Mouse (Mus musculus) kidney, embryonic 15.5 days (tissue): Measurements from ENCODE around the gene Fam76a. TPM values are rescaled to one million over a fixed set of nuclear protein-coding genes. Genes with fewer than 3 reads are reported as not detected.

Experiments used
- ATAC-seq: fragments of 200-750 bp; cut with Nextera tagmentation; replicated peaks from 2 replicates; pipeline ENCODE4 v1.8.0; 2017; ENCODE audit warnings: moderate TSS enrichment; ENCODE audit not compliant: low FRiP score
- H3K27ac ChIP-seq: fragments of 300-500 bp; sonication (generic); 2 replicates; pipeline ENCODE4 v1.5.1; 2015; ENCODE audit warnings: mild to moderate bottlenecking, inconsistent platforms
- H3K27me3 ChIP-seq: fragments of 300-500 bp; sonication (generic); 2 replicates; pipeline ENCODE4 v1.6.1; 2015; ENCODE audit warnings: inconsistent platforms
- H3K36me3 ChIP-seq: fragments of 300-500 bp; sonication (generic); 2 replicates; pipeline ENCODE4 v1.6.1; 2015; ENCODE audit warnings: inconsistent platforms
- H3K4me1 ChIP-seq: fragments of 300-500 bp; sonication (generic); 2 replicates; pipeline ENCODE4 v1.6.1; 2015; ENCODE audit warnings: inconsistent platforms
- H3K4me2 ChIP-seq: fragments of 300-500 bp; sonication (generic); 2 replicates; pipeline ENCODE4 v1.6.1; 2015; ENCODE audit warnings: moderate library complexity, mild to moderate bottlenecking, inconsistent platforms
- H3K4me3 ChIP-seq: fragments of 300-500 bp; sonication (generic); replicated peaks from 2 replicates; pipeline ENCODE4 v1.5.1; 2015; ENCODE audit warnings: mild to moderate bottlenecking, inconsistent platforms
- H3K9ac ChIP-seq: fragments of 300-500 bp; sonication (generic); 2 replicates; pipeline ENCODE4 v1.6.1; 2015; ENCODE audit warnings: mild to moderate bottlenecking, inconsistent platforms
- H3K9me3 ChIP-seq: fragments of 300-500 bp; sonication (generic); replicated peaks from 2 replicates; pipeline ENCODE4 v1.6.1; 2016; ENCODE audit warnings: inconsistent platforms
- WGBS: fragments of 180-500 bp; shearing (Covaris S2); methylation state at CpG from one replicate; pipeline ENCODE4 v1.1.7; 2015; ENCODE audit warnings: mixed read lengths; 5-methylcytosine and 5-hydroxymethylcytosine counted together
- polyA plus RNA-seq: library from polyadenylated mRNA; unstranded; fragments of >200 nt; fragmentation: Nextera tagmentation; extraction: Ambion mirVana; gene quantifications from 2 replicates; pipeline ENCODE4 v1.2.1, GENCODE M21; 2015

The Fam76a gene
- polyA plus RNA-seq, 1 experiment from 2014 or later, result 35.8 TPM

DNA sequence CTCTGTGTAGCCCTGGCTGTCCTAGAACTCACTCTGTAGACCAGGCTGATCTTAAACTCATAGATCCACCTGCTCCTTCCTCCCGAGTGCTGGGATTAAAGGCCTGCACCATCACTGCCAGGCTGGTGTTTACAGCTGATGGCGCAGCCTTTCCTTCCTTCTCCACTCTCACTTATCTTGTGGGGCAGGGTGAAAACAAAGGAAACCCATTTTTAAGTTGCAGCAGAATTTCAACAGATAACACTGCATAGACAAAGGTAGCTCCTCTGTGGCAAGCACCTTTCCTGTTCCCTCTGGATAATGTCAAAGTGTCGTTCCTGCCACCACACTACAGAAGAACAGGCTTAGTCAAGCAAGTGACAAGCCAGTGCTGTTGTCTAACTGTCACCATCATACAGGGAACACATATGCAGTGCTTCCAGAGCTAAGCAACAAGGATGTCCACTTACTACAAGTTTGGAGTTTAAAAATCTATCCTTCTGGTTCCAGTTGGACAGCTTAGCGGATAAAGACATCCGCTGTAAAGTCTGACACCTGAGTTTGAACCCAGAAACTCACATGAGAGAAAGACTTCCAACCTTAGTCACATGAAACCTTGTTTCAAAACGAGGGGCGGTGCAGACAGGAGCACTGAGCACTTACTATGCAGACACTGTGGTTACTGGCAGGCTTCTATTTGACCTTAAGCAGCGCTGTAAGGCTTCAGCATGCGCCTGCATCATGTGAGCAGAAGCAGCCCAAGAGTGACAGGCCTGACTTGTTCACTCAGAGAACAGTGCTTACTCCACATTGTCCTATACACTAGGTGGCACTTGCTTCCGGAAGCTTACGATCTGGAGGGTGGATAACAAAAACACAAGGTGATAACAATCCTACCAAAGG is 48.6 kb downstream of the Fam76a start:
- Histone ChIP-seq H3K4me2 (no peak overlapping the region), H3K36me3 (peaks cover 33% of the 10 kb centered on the region), H3K4me1 (0 out of 2 replicates have a peak, but pooled peaks cover 6% of the 10 kb centered on the region), H3K4me3 (no peak overlapping the region), H3K27ac (no peak overlapping the region), H3K27me3 (no peaks in the 10 kb centered on the region), H3K9me3 (no peaks in the 10 kb centered on the region), H3K9ac (no peak overlapping the region)
- no peak for ATAC-seq
- 89% methylated on average over 11 of the region's 11 CpGs for WGBS

- ATAC-seq, result no peak
- Histone ChIP-seq H3K4me1 (0 out of 2 replicates have a peak, but pooled peaks cover 6% of the 10 kb centered on the region), H3K27me3 (no peaks in the 10 kb centered on the region), H3K9me3 (no peaks in the 10 kb centered on the region), H3K27ac (no peak overlapping the region), H3K4me3 (no peak overlapping the region), H3K36me3 (peaks cover 59% of the 10 kb centered on the region), H3K9ac (no peak overlapping the region), H3K4me2 (no peak overlapping the region)
- 79% methylated on average over 3 of the region's 3 CpGs for WGBS
Observed at GRCm38 (mm10) chr4:132871116-132871515, 51.2 kb downstream of the Fam76a start.

GRCm38 (mm10) chr4:132864856-132865255 is 57.5 kb downstream of the Fam76a start:
- no peaks in the 10 kb centered on the region for H3K4me1 ChIP-seq
- no peak overlapping the region for H3K4me3 ChIP-seq
- no peak overlapping the region for H3K9ac ChIP-seq
- no peak overlapping the region for H3K27ac ChIP-seq
- no peak overlapping the region for H3K4me2 ChIP-seq
- ATAC-seq, result no peak
- H3K27me3 ChIP-seq, result no peaks in the 10 kb centered on the region
- H3K9me3 ChIP-seq, result no peaks in the 10 kb centered on the region
- peaks cover 89% of the 10 kb centered on the region for H3K36me3 ChIP-seq
- WGBS, result 85% methylated on average over 2 of the region's 2 CpGs

DNA sequence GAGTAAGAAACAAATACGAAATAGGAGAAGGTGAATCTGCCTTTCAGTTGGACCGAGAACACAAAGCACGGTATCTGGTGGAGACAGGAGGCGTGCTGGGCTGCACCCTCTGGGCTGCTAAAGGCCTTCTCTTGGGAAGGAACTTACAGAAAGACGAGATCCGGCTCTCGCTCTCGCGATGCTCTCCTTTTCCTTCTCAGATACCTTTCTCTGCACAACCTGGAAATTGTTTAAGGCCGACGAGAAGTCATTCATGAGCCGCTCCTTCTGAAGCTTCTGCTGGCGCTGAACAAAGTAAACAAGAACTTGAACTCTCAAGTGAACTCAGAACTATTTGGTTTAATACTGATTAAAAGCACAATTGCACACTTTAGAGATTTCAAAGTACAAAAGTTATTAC is 59.3 kb downstream of the Fam76a start:
- no peak overlapping the region for H3K9ac ChIP-seq
- no peak overlapping the region for H3K4me3 ChIP-seq
- H3K4me2 ChIP-seq, result no peak overlapping the region
- no peaks in the 10 kb centered on the region for H3K27me3 ChIP-seq
- ATAC-seq, result no peak
- H3K4me1 ChIP-seq, result no peaks in the 10 kb centered on the region
- 90% methylated on average over 13 of the region's 13 CpGs for WGBS
- H3K27ac ChIP-seq, result no peak overlapping the region
- peaks cover 87% of the 10 kb centered on the region for H3K36me3 ChIP-seq
- H3K9me3 ChIP-seq, result no peaks in the 10 kb centered on the region

DNA sequence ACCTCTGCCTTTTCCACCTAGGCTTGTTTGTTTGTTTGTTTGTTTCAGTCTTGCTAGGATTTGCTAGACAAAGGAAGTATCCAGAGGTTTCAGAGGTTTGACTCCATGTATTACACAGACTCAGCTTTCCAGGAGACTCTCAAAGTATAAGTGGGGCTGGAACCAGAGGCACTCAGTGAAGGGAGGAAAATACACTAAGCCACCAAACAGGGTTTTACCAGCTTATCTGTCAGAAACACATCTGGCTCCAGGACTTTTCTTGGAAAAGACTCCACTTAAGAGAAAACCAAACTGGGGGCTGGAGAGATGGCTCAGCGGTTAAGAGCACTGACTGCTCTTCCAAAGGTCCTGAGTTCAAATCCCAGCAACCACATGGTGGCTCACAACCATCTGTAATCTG is 61.5 kb downstream of the Fam76a start:
- Histone ChIP-seq H3K4me2 (no peak overlapping the region), H3K27me3 (no peaks in the 10 kb centered on the region), H3K27ac (no peak overlapping the region), H3K4me1 (no peaks in the 10 kb centered on the region), H3K9me3 (no peaks in the 10 kb centered on the region), H3K4me3 (no peak overlapping the region), H3K36me3 (peaks cover 87% of the 10 kb centered on the region), H3K9ac (no peak overlapping the region)
- ATAC-seq, result no peak
- WGBS, result 90% methylated on average over 1 of the region's 1 CpGs

Other genes starting within 250 kb of the Fam76a start
- 4.4 and 7.5 TPM in 2 replicates for gene Xkr8, start 190.0 kb downstream of the Fam76a start, polyA plus RNA-seq
- 10.0 and 11.9 TPM in 2 replicates for gene Smpdl3b, start 165.3 kb downstream of the Fam76a start, polyA plus RNA-seq
- 108 and 113 TPM in 2 replicates for gene Rpa2, start 154.2 kb downstream of the Fam76a start, polyA plus RNA-seq
- gene Themis2, start 126.2 kb downstream of the Fam76a start, polyA plus RNA-seq, result 0.91 and 1.7 TPM in 2 replicates
- 62.6 and 66.5 TPM in 2 replicates for gene Ppp1r8, start 79.4 kb downstream of the Fam76a start, polyA plus RNA-seq
- 55.9 and 57.7 TPM in 2 replicates for gene Stx12, start 38.0 kb downstream of the Fam76a start, polyA plus RNA-seq
- gene Fgr, start 51.5 kb upstream of the Fam76a start, polyA plus RNA-seq, result 0.63 and 0.81 TPM in 2 replicates
- 7.4 and 10.1 TPM in 2 replicates for gene Ahdc1, start 88.7 kb upstream of the Fam76a start, polyA plus RNA-seq
- 107 and 109 TPM in 2 replicates for gene Wasf2, start 207.9 kb upstream of the Fam76a start, polyA plus RNA-seq